Mouse (Mus musculus) thymus, adult 2 months (tissue): ENCODE data around the gene Bcor.

Experiments used
- CTCF ChIP-seq: fragments of 200-500 bp; IDR thresholded peaks from 2 replicates; pipeline ENCODE4 v1.5.1; 2012; ENCODE audit warnings: mild to moderate bottlenecking, control low read depth, low read length, moderate library complexity, borderline replicate concordance; ENCODE audit not compliant: control insufficient read depth, poor library complexity, insufficient read depth; ENCODE audit errors: extremely low read depth
- POLR2A ChIP-seq: fragments of 200-500 bp; IDR thresholded peaks from 2 replicates; pipeline ENCODE4 v1.6.1; 2012; ENCODE audit warnings: mild to moderate bottlenecking, low read length, control low read depth, moderate library complexity; ENCODE audit not compliant: control insufficient read depth, poor library complexity, insufficient read depth; ENCODE audit errors: extremely low read depth

DNA sequence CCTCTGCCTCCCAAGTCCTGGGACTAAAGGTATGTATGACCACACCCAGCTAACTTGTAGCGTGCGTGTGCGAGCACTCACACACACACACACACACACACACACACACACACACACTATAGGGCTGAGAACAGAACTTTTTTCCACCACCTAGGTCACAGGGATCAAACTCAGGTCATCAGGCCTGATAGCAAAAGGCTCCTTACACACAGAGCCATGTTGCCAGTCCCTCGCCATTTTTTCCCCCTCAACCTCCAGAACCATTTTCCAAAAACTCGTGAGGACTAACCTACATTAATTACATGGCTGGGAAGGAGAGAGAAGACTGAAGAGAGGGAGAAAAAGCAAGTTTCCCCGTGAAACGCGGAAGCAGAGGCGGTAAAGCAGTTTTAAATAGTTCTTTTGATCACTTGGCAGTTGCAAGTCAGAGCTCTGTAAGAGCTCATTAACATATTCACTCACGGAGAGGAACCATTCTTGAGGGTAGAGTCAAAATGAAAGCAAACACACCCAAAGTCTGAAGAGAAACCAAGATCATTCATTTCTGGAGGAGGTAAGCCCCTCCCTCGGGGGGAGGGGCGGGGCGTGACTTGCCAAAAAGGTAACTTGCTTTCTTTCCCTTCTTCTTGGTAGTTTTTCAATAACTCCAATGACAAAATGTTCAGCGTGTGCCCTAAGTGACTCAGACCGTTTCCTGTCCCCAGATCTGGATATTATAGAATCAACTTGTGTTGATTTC lies 145.3 kb downstream of the Bcor start:
- no peak for TF ChIP-seq POLR2A
- TF ChIP-seq CTCF: no peak
